Mouse (Mus musculus): ENCODE data around the gene Lmntd1. TPM values are rescaled to one million over a fixed set of nuclear protein-coding genes. Genes with fewer than 3 reads are reported as not detected.

The Lmntd1 gene
- polyA plus RNA-seq, 1 experiment = 0.38 TPM

DNA sequence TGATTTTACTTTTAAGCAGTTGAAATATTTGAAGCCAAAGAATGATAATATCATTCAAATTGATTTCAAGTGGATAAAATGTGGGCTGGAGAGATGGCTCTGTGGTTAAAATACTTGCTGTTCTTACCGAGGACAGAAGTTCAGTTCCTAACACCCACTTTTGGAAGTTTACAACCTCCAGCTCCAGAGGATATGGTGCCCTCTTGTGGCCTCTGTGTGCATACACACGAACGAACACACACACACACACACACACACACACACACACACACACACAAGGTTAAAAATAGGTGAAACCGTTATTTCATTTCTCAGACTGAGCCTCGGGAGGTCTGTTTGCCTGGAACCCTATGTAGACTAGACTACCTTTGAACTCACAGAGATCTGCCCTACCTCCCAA is 260.3 kb downstream of the Lmntd1 start:
- no peaks in the 10 kb centered on the region for H3K27me3 ChIP-seq (ENCODE audit: control insufficient read depth, insufficient read depth, low read length)
- 88% methylated on average over 5 of the region's 5 CpGs for WGBS
- H3K36me3 ChIP-seq (ENCODE audit: control insufficient read depth, insufficient read depth, low read length) = no peaks in the 10 kb centered on the region
- no peak overlapping the region for H3K27ac ChIP-seq (ENCODE audit: control insufficient read depth, insufficient read depth, low read length)
- H3K4me1 ChIP-seq (replicated peaks; ENCODE audit: control insufficient read depth, insufficient read depth, low read length) = no peaks in the 10 kb centered on the region
- DNase-seq = no peak
- TF ChIP-seq POLR2A (IDR thresholded peaks at IDR 0.05; ENCODE audit: control insufficient read depth, extremely low read depth, insufficient read depth, low read length, poor library complexity) (no peak), CTCF (IDR thresholded peaks at IDR 0.05; ENCODE audit: borderline replicate concordance, control insufficient read depth, extremely low read depth, insufficient read depth, low read length, poor library complexity) (no peak)
- H3K4me3 ChIP-seq (ENCODE audit: control insufficient read depth, insufficient read depth, low read length) = no peak overlapping the region

DNA sequence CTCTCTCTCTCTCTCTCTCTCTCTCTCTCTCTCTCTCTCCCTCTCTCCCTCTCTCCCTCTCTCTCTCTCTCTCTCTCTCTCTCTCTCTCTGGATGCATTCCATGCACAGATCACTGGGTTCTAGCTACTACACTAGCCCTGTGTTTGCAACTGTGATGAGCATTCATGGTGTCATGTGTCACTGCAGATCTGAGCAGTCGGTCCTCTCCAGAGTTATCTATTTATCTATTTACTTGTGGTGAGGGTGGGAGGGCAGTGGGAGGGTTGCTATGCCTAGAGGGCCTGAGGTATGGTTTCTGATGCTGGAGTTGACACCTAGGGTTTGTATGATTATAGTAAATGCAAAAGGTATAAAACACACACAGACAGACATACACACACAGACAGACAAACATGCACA is 261.4 kb downstream of the Lmntd1 start:
- Histone ChIP-seq H3K4me3 (ENCODE audit: control insufficient read depth, insufficient read depth, low read length) (no peak overlapping the region), H3K36me3 (ENCODE audit: control insufficient read depth, insufficient read depth, low read length) (no peaks in the 10 kb centered on the region), H3K4me1 (replicated peaks; ENCODE audit: control insufficient read depth, insufficient read depth, low read length) (no peaks in the 10 kb centered on the region), H3K27ac (ENCODE audit: control insufficient read depth, insufficient read depth, low read length) (no peak overlapping the region), H3K27me3 (ENCODE audit: control insufficient read depth, insufficient read depth, low read length) (no peaks in the 10 kb centered on the region)
- no peak for DNase-seq
- WGBS = 80% methylated on average over 1 of the region's 1 CpGs
- no peak for TF ChIP-seq CTCF (IDR thresholded peaks at IDR 0.05; ENCODE audit: borderline replicate concordance, control insufficient read depth, extremely low read depth, insufficient read depth, low read length, poor library complexity)
- no peak for TF ChIP-seq POLR2A (IDR thresholded peaks at IDR 0.05; ENCODE audit: control insufficient read depth, extremely low read depth, insufficient read depth, low read length, poor library complexity)

DNA sequence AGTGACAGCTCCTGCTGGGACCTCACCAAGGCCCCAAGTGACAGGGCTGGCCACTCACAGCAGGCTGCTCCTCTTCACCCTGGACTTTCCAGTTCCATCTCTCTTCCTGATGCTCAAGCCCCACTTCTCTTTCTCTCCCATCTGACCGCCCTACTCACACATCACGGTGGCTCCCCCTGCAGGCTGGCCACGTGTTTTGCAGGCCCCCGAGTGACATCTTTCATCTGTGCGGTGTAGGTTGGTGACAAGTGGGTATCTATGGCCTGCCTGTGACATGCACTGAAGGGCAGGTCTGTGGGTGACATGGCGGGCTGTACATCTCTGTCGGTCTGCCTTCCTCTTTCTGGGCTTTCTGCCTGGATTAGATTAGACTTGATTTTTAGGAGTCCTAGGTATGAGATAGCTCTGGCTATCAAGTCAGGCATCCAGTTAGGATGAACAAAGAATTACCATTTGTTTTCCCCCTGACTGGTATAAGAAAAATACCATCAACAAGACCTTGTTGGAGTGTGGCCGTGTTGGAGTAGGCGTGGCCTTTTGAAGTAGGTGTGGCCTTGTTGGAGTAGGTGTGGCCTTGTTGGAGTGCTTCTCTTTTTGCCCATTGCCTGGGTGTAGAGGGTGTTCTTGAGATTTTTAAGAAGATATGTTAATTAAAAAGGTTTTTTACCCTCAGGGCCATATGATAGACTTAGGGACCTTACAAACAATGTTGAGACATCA is 265.8 kb downstream of the Lmntd1 start:
- no peak overlapping the region for H3K27ac ChIP-seq (ENCODE audit: control insufficient read depth, insufficient read depth, low read length)
- no peak overlapping the region for H3K4me3 ChIP-seq (ENCODE audit: control insufficient read depth, insufficient read depth, low read length)
- no peaks in the 10 kb centered on the region for H3K4me1 ChIP-seq (replicated peaks; ENCODE audit: control insufficient read depth, insufficient read depth, low read length)
- TF ChIP-seq POLR2A (IDR thresholded peaks at IDR 0.05; ENCODE audit: control insufficient read depth, extremely low read depth, insufficient read depth, low read length, poor library complexity) = no peak
- TF ChIP-seq CTCF (IDR thresholded peaks at IDR 0.05; ENCODE audit: borderline replicate concordance, control insufficient read depth, extremely low read depth, insufficient read depth, low read length, poor library complexity) = peak; percentile 75
- no peaks in the 10 kb centered on the region for H3K36me3 ChIP-seq (ENCODE audit: control insufficient read depth, insufficient read depth, low read length)
- H3K27me3 ChIP-seq (ENCODE audit: control insufficient read depth, insufficient read depth, low read length) = no peaks in the 10 kb centered on the region
- peak; percentile 73 for DNase-seq
- whole genome bisulfite sequencing = 48% methylated on average over 9 of the region's 9 CpGs

DNA sequence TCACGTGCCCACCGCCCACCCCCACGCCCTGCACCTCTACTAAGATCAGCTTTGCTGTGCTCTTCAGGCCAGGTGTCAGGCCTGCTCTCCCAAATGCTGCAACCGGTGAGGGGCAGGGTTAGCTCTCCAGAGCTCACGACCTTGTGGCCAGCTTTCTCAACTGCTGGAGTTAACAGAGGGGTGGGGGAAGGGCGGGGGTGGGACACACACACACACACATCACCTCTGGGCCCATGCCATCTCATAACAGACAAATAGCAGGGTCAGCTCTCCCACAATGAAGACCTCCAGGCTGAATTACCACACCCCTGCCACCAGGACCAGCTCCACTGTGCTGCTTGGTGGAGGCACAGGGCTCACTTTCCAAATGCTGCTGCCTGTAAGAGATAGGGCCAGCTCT is 266.5 kb downstream of the Lmntd1 start:
- no peak overlapping the region for H3K4me3 ChIP-seq (ENCODE audit: control insufficient read depth, insufficient read depth, low read length)
- H3K4me1 ChIP-seq (replicated peaks; ENCODE audit: control insufficient read depth, insufficient read depth, low read length) = no peaks in the 10 kb centered on the region
- H3K27me3 ChIP-seq (ENCODE audit: control insufficient read depth, insufficient read depth, low read length) = no peaks in the 10 kb centered on the region
- no peak for DNase-seq
- 82% methylated on average over 6 of the region's 6 CpGs for WGBS
- TF ChIP-seq POLR2A (IDR thresholded peaks at IDR 0.05; ENCODE audit: control insufficient read depth, extremely low read depth, insufficient read depth, low read length, poor library complexity) (no peak), CTCF (IDR thresholded peaks at IDR 0.05; ENCODE audit: borderline replicate concordance, control insufficient read depth, extremely low read depth, insufficient read depth, low read length, poor library complexity) (no peak)
- H3K36me3 ChIP-seq (ENCODE audit: control insufficient read depth, insufficient read depth, low read length) = no peaks in the 10 kb centered on the region
- no peak overlapping the region for H3K27ac ChIP-seq (ENCODE audit: control insufficient read depth, insufficient read depth, low read length)

DNA sequence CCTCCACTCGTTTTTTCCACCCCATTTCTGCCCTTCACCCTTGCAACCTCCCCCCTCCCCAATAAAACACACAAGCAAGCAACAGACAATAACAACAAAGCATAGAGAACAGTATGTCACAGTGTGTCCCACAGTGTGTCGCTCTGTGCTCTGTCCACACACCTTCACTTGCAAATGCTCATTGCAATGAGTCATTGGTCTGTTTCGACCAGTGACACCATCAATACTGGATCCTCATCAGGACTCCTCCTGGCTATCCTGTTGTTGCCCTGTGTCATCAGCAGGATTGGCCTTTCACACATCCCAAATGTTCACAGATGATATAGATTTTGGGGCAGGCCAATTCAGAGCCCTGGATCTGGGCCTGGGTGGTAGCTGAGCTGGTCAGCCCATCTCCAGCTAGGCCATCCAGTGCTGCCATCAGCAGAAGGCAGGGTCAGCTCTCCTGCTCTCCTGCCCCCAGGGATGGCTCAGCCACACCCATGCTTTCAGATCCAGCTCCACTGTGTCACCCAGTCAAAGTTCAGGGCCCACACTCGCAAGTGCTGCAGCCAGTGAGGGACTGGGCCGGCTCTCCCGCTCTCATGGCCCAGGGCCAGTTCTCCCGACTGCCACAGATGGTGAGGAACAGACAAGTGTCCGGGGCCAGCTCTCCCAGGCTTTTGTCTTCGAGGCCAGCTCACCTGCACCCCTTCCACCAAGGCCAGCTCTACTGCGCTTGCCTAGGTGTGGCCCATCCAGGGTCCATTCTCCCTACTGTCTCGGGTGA is 267.1 kb downstream of the Lmntd1 start:
- WGBS = 89% methylated on average over 11 of the region's 11 CpGs
- no peaks in the 10 kb centered on the region for H3K4me1 ChIP-seq (replicated peaks; ENCODE audit: control insufficient read depth, insufficient read depth, low read length)
- DNase-seq = no peak

DNA sequence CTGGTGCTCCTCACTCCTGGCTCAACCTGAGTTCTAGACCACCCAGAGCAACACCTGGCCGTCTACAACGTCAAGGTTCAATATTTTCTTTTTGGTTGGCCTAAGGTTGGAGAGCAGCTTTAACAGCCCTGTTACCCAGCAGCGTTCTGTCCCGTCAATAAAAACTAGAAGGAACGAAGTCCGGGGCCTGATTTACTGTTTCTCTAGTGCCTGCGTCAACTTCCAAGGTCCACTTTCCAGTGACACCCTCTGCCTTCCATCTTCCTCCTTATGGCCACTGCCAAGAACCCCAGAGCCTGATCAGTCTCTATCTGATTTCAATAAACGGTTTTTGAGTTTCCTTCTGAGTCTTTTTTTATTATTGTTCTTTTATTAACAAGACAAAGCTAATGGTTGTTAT is 267.8 kb downstream of the Lmntd1 start:
- H3K4me1 ChIP-seq (replicated peaks; ENCODE audit: control insufficient read depth, insufficient read depth, low read length) = no peaks in the 10 kb centered on the region
- DNase-seq = no peak
- 94% methylated on average over 8 of the region's 8 CpGs for WGBS
- H3K27ac ChIP-seq (ENCODE audit: control insufficient read depth, insufficient read depth, low read length) = no peak overlapping the region
- TF ChIP-seq CTCF (IDR thresholded peaks at IDR 0.05; ENCODE audit: borderline replicate concordance, control insufficient read depth, extremely low read depth, insufficient read depth, low read length, poor library complexity) = no peak
- no peak for TF ChIP-seq POLR2A (IDR thresholded peaks at IDR 0.05; ENCODE audit: control insufficient read depth, extremely low read depth, insufficient read depth, low read length, poor library complexity)
- H3K4me3 ChIP-seq (ENCODE audit: control insufficient read depth, insufficient read depth, low read length) = no peak overlapping the region
- no peaks in the 10 kb centered on the region for H3K36me3 ChIP-seq (ENCODE audit: control insufficient read depth, insufficient read depth, low read length)
- H3K27me3 ChIP-seq (ENCODE audit: control insufficient read depth, insufficient read depth, low read length) = no peaks in the 10 kb centered on the region

More for the DNA sequence above, 267.1 kb downstream of the Lmntd1 start:
- H3K36me3 ChIP-seq (ENCODE audit: control insufficient read depth, insufficient read depth, low read length) = no peaks in the 10 kb centered on the region
- no peak overlapping the region for H3K27ac ChIP-seq (ENCODE audit: control insufficient read depth, insufficient read depth, low read length)
- H3K27me3 ChIP-seq (ENCODE audit: control insufficient read depth, insufficient read depth, low read length) = no peaks in the 10 kb centered on the region
- no peak overlapping the region for H3K4me3 ChIP-seq (ENCODE audit: control insufficient read depth, insufficient read depth, low read length)
- TF ChIP-seq CTCF (IDR thresholded peaks at IDR 0.05; ENCODE audit: borderline replicate concordance, control insufficient read depth, extremely low read depth, insufficient read depth, low read length, poor library complexity) = no peak
- TF ChIP-seq POLR2A (IDR thresholded peaks at IDR 0.05; ENCODE audit: control insufficient read depth, extremely low read depth, insufficient read depth, low read length, poor library complexity) = no peak
